Mouse (Mus musculus): ENCODE results near the gene Taar2. TPM values are rescaled to one million over a fixed set of nuclear protein-coding genes. Genes with fewer than 3 reads are reported as not detected.

Taar2 gene
- polyA plus RNA-seq, 1 experiment from 2014 or later = not detected

- Histone ChIP-seq H3K36me3 (ENCODE audit: control insufficient read depth, insufficient read depth, low read length) (no peaks in the 10 kb centered on the region), H3K9me3 (ENCODE audit: control insufficient read depth, low read length) (no peaks in the 10 kb centered on the region), H3K27ac (ENCODE audit: low read depth, low read length) (no peak within 1 kb of the TSS), H3K27me3 (ENCODE audit: control insufficient read depth, insufficient read depth, low read length) (no peaks in the 10 kb centered on the region), H3K4me3 (ENCODE audit: low read depth, low read length) (no peak within 1 kb of the TSS), H3K9ac (ENCODE audit: low read length) (no peak within 1 kb of the TSS), H3K4me1 (ENCODE audit: control insufficient read depth, insufficient read depth, low read length) (no peaks in the 10 kb centered on the region), H3K4me2 (ENCODE audit: low read depth) (no peak within 1 kb of the TSS)
- no peak for ATAC-seq (ENCODE audit: insufficient read depth, low FRiP score, low TSS enrichment)
- no peak for DNase-seq (ENCODE audit: low spot score)
- 91% methylated on average over 11 of the region's 11 CpGs for WGBS
Observed at GRCm38 (mm10) chr10:23970656-23971165, 32.3 kb downstream of the Taar2 start, which contains the start of gene Taar5. Gene Taar5 (plus strand): TSS chr10:23970706.

- ATAC-seq (ENCODE audit: insufficient read depth, low FRiP score, low TSS enrichment) (no peak), DNase-seq (ENCODE audit: low spot score) (no peak)
- Histone ChIP-seq H3K9me3 (ENCODE audit: control insufficient read depth, low read length) (no peaks in the 10 kb centered on the region), H3K4me2 (ENCODE audit: low read depth) (no peak overlapping the region), H3K36me3 (ENCODE audit: control insufficient read depth, insufficient read depth, low read length) (no peaks in the 10 kb centered on the region), H3K27me3 (ENCODE audit: control insufficient read depth, insufficient read depth, low read length) (no peaks in the 10 kb centered on the region), H3K4me1 (ENCODE audit: control insufficient read depth, insufficient read depth, low read length) (no peaks in the 10 kb centered on the region), H3K27ac (ENCODE audit: low read depth, low read length) (no peak overlapping the region), H3K4me3 (ENCODE audit: low read depth, low read length) (no peak overlapping the region), H3K9ac (ENCODE audit: low read length) (no peak overlapping the region)
- WGBS = 86% methylated on average over 5 of the region's 5 CpGs
Observed at GRCm38 (mm10) chr10:23971256-23971655, 32.9 kb downstream of the Taar2 start.

GRCm38 (mm10) chr10:23977958-23978357 is 39.6 kb downstream of the Taar2 start:
- 47% methylated on average over 4 of the region's 4 CpGs for WGBS
- H3K27ac ChIP-seq (ENCODE audit: low read depth, low read length) = no peak overlapping the region
- no peaks in the 10 kb centered on the region for H3K9me3 ChIP-seq (ENCODE audit: control insufficient read depth, low read length)
- H3K27me3 ChIP-seq (ENCODE audit: control insufficient read depth, insufficient read depth, low read length) = no peaks in the 10 kb centered on the region
- no peaks in the 10 kb centered on the region for H3K36me3 ChIP-seq (ENCODE audit: control insufficient read depth, insufficient read depth, low read length)
- H3K4me3 ChIP-seq (ENCODE audit: low read depth, low read length) = no peak overlapping the region
- ATAC-seq (ENCODE audit: insufficient read depth, low FRiP score, low TSS enrichment) (no peak), DNase-seq (ENCODE audit: low spot score) (no peak)
- no peaks in the 10 kb centered on the region for H3K4me1 ChIP-seq (ENCODE audit: control insufficient read depth, insufficient read depth, low read length)
- no peak overlapping the region for H3K4me2 ChIP-seq (ENCODE audit: low read depth)
- H3K9ac ChIP-seq (ENCODE audit: low read length) = no peak overlapping the region

GRCm38 (mm10) chr10:23978901-23979705 is 40.7 kb downstream of the Taar2 start:
- no peaks in the 10 kb centered on the region for H3K27me3 ChIP-seq (ENCODE audit: control insufficient read depth, insufficient read depth, low read length)

GRCm38 (mm10) chr10:23985546-23985945 is 47.2 kb downstream of the Taar2 start, which contains the start of gene Taar6:
Gene Taar6 (minus strand): TSS chr10:23985646.
- no peak for DNase-seq (ENCODE audit: low spot score)
- no peaks in the 10 kb centered on the region for H3K9me3 ChIP-seq (ENCODE audit: control insufficient read depth, low read length)
- no peak within 1 kb of the TSS for H3K9ac ChIP-seq (ENCODE audit: low read length)
- H3K4me3 ChIP-seq (ENCODE audit: low read depth, low read length) = no peak within 1 kb of the TSS
- H3K36me3 ChIP-seq (ENCODE audit: control insufficient read depth, insufficient read depth, low read length) = no peaks in the 10 kb centered on the region
- no peak within 1 kb of the TSS for H3K27ac ChIP-seq (ENCODE audit: low read depth, low read length)
- H3K27me3 ChIP-seq (ENCODE audit: control insufficient read depth, insufficient read depth, low read length) = no peaks in the 10 kb centered on the region
- H3K4me2 ChIP-seq (ENCODE audit: low read depth) = no peak within 1 kb of the TSS
- 77% methylated on average over 8 of the region's 8 CpGs for WGBS
- no peaks in the 10 kb centered on the region for H3K4me1 ChIP-seq (ENCODE audit: control insufficient read depth, insufficient read depth, low read length)
- no peak for ATAC-seq (ENCODE audit: insufficient read depth, low FRiP score, low TSS enrichment)

More at GRCm38 (mm10) chr10:23978901-23979705, 40.7 kb downstream of the Taar2 start:
- peak; percentile 83 for ATAC-seq (ENCODE audit: insufficient read depth, low FRiP score, low TSS enrichment)
- no peaks in the 10 kb centered on the region for H3K9me3 ChIP-seq (ENCODE audit: control insufficient read depth, low read length)
- H3K4me2 ChIP-seq (ENCODE audit: low read depth) = no peak overlapping the region
- no peak overlapping the region for H3K4me3 ChIP-seq (ENCODE audit: low read depth, low read length)
- no peak overlapping the region for H3K27ac ChIP-seq (ENCODE audit: low read depth, low read length)
- no peaks in the 10 kb centered on the region for H3K4me1 ChIP-seq (ENCODE audit: control insufficient read depth, insufficient read depth, low read length)
- 43% methylated on average over 16 of the region's 16 CpGs for WGBS
- H3K36me3 ChIP-seq (ENCODE audit: control insufficient read depth, insufficient read depth, low read length) = no peaks in the 10 kb centered on the region
- DNase-seq (ENCODE audit: low spot score) = peak; percentile 85
- no peak overlapping the region for H3K9ac ChIP-seq (ENCODE audit: low read length)

GRCm38 (mm10) chr10:23986419-23986818 is 48.0 kb downstream of the Taar2 start:
- H3K27ac ChIP-seq (ENCODE audit: low read depth, low read length) = no peak overlapping the region
- H3K27me3 ChIP-seq (ENCODE audit: control insufficient read depth, insufficient read depth, low read length) = no peaks in the 10 kb centered on the region
- H3K4me3 ChIP-seq (ENCODE audit: low read depth, low read length) = no peak overlapping the region
- WGBS = 79% methylated on average over 5 of the region's 5 CpGs
- no peaks in the 10 kb centered on the region for H3K36me3 ChIP-seq (ENCODE audit: control insufficient read depth, insufficient read depth, low read length)
- H3K4me1 ChIP-seq (ENCODE audit: control insufficient read depth, insufficient read depth, low read length) = no peaks in the 10 kb centered on the region
- no peaks in the 10 kb centered on the region for H3K9me3 ChIP-seq (ENCODE audit: control insufficient read depth, low read length)
- no peak for ATAC-seq (ENCODE audit: insufficient read depth, low FRiP score, low TSS enrichment)
- H3K9ac ChIP-seq (ENCODE audit: low read length) = no peak overlapping the region
- no peak for DNase-seq (ENCODE audit: low spot score)
- H3K4me2 ChIP-seq (ENCODE audit: low read depth) = no peak overlapping the region

Other genes with a start within 250 kb of the Taar2 start
- gene Rps12, start 151.3 kb upstream of the Taar2 start, polyA plus RNA-seq (2014; fragmentation: Nextera tagmentation; extraction: Ambion mirVana) = 115 and 133 TPM in 2 replicates
- 15.8 and 16.0 TPM in 2 replicates for gene Slc18b1, start 141.6 kb upstream of the Taar2 start, polyA plus RNA-seq (2014; fragmentation: Nextera tagmentation; extraction: Ambion mirVana)
- not detected in 2 replicates for gene Vnn3, start 87.1 kb upstream of the Taar2 start, polyA plus RNA-seq (2014; fragmentation: Nextera tagmentation; extraction: Ambion mirVana)
- 0.82 and 0.96 TPM in 2 replicates for gene Vnn1, start 43.9 kb upstream of the Taar2 start, polyA plus RNA-seq (2014; fragmentation: Nextera tagmentation; extraction: Ambion mirVana)
- gene Taar1, start 18.2 kb upstream of the Taar2 start, polyA plus RNA-seq (2014; fragmentation: Nextera tagmentation; extraction: Ambion mirVana) = not detected in 2 replicates
- not detected in 2 replicates for gene Taar3, start 11.0 kb downstream of the Taar2 start, polyA plus RNA-seq (2014; fragmentation: Nextera tagmentation; extraction: Ambion mirVana)
- gene Taar4, start 21.9 kb downstream of the Taar2 start, polyA plus RNA-seq (2014; fragmentation: Nextera tagmentation; extraction: Ambion mirVana) = not detected in 2 replicates
- gene Taar5, start 32.1 kb downstream of the Taar2 start, polyA plus RNA-seq (2014; fragmentation: Nextera tagmentation; extraction: Ambion mirVana) = not detected in 2 replicates
- gene Taar6, start 47.1 kb downstream of the Taar2 start, polyA plus RNA-seq (2014; fragmentation: Nextera tagmentation; extraction: Ambion mirVana) = not detected in 2 replicates
- gene Taar7a, start 54.9 kb downstream of the Taar2 start, polyA plus RNA-seq (2014; fragmentation: Nextera tagmentation; extraction: Ambion mirVana) = not detected in 2 replicates
- not detected in 2 replicates for gene Taar7b, start 61.4 kb downstream of the Taar2 start, polyA plus RNA-seq (2014; fragmentation: Nextera tagmentation; extraction: Ambion mirVana)
- not detected in 2 replicates for gene Taar7d, start 88.7 kb downstream of the Taar2 start, polyA plus RNA-seq (2014; fragmentation: Nextera tagmentation; extraction: Ambion mirVana)
- not detected in 2 replicates for gene Taar7e, start 99.0 kb downstream of the Taar2 start, polyA plus RNA-seq (2014; fragmentation: Nextera tagmentation; extraction: Ambion mirVana)
- not detected in 2 replicates for gene Taar7f, start 110.9 kb downstream of the Taar2 start, polyA plus RNA-seq (2014; fragmentation: Nextera tagmentation; extraction: Ambion mirVana)
- gene Taar8a, start 137.9 kb downstream of the Taar2 start, polyA plus RNA-seq (2014; fragmentation: Nextera tagmentation; extraction: Ambion mirVana) = not detected in 2 replicates
- gene Taar8b, start 153.7 kb downstream of the Taar2 start, polyA plus RNA-seq (2014; fragmentation: Nextera tagmentation; extraction: Ambion mirVana) = not detected in 2 replicates
- gene Taar8c, start 163.3 kb downstream of the Taar2 start, polyA plus RNA-seq (2014; fragmentation: Nextera tagmentation; extraction: Ambion mirVana) = not detected in 2 replicates
- gene Taar9, start 171.0 kb downstream of the Taar2 start, polyA plus RNA-seq (2014; fragmentation: Nextera tagmentation; extraction: Ambion mirVana) = not detected in 2 replicates
- gene Stx7, start 210.7 kb downstream of the Taar2 start, polyA plus RNA-seq (2014; fragmentation: Nextera tagmentation; extraction: Ambion mirVana) = 112 and 126 TPM in 2 replicates